Mouse (Mus musculus): ENCODE data around the gene Tas2r106.

DNA sequence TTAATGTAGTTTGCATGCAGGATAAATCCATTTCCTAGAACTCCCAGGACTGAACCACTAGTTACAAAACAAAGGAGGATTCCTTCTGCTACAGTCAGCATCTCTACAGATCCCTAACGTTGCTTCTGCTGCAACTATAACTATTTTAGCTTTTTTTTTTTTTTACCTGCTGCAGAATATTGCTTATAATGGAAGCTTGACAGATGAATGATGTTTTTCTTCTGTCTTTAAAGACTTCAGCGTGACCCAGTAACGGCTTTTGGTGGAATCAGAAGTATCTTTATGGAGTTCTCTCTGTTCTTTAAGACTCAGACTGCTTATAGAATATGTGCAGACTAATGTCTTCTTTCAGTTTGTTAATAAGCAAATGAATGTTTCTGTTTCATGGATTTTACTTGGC is at the start of gene Tas2r106:
- TF ChIP-seq CTCF (IDR thresholded peaks at IDR 0.05; ENCODE audit: low read depth, low read length) = no peak
- no peak for TF ChIP-seq GATA1 (IDR thresholded peaks at IDR 0.05; ENCODE audit: borderline replicate concordance, low read length)
- TF ChIP-seq POLR2AphosphoS5 (IDR thresholded peaks at IDR 0.05; ENCODE audit: insufficient replicate concordance, low read depth, low read length) = no peak
- no peak for TF ChIP-seq TAL1 (conservative IDR thresholded peaks at IDR 0.05; ENCODE audit: low read depth, low read length)

Measured in G1E (cell line).